Mouse (Mus musculus) heart, adult 2 months (tissue): ENCODE results near the gene Gck.

Experiments
- CTCF ChIP-seq: fragments of 200-600 bp; IDR thresholded peaks from 2 replicates; pipeline ENCODE4 v1.8.1; 2022; ENCODE audit warnings: antibody characterized with exemption, mild to moderate bottlenecking, moderate library complexity
- POLR2A ChIP-seq: fragments of 200-500 bp; IDR thresholded peaks from 2 replicates; pipeline ENCODE4 v1.6.1; 2011; ENCODE audit warnings: mild to moderate bottlenecking, low read depth, low read length, control low read depth; ENCODE audit not compliant: insufficient read depth

DNA sequence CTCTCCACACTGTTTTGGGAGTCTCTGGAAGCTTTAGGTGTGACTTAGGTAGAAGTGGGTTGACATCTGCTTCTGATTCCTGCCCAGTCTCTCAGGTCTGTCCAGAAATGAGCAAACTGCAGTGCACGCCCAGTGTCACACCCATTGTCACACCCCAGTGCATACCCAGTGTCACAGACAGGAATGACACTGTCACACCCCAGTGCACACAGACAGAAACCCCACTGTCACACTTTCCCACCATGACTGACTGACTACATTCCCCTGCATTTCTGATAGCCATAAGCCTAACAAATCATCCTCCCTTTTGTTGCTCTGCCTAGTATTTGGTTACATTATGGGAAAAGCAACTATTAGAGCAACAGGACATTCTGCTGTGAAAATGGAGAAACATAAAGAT lies 19.3 kb downstream of the Gck start:
- TF ChIP-seq CTCF (no peak), POLR2A (no peak)
